Mouse (Mus musculus) spleen, postnatal 14 days (tissue): Measurements from ENCODE around the gene Defb25.
"Not testable (repeated sequence)": the region's sequence is repeated elsewhere in the genome, so short reads cannot be mapped to it uniquely, and the experiment has no call there.

Experiments
- DNase-seq, 2 experiments: peaks; one replicate each; pipeline ENCODE4 v3.0.0; 2021 to 2022; ENCODE audit warnings: low spot score in 2 of 2

The Defb25 gene

GRCm38 (mm10) chr2:152622953-152623352, at the start of gene Defb25:
Gene Defb25, minus strand, starts transcription at chr2:152623053.
- no peak for DNase-seq

DNA sequence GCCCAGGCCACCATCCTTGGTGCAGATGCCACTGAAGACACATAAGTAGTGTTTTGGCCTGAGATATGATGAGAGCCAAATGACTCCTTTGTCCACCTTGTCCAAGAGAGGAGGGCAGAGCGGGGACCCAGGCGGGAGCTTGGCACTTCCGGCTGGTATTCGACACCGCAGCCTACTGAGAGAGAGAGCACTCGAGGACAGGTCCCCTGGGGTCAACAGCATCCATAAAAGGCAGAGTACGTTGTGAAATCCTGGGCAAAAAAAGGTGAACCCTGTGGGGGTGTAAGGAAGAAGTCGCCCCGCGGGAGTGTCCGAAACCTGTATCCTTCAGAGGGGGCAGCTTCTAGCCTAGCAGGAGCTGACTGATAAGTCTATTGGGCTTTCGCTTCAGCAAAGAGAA, 49.3 kb upstream of the Defb25 start:
- no peak for DNase-seq

DNA sequence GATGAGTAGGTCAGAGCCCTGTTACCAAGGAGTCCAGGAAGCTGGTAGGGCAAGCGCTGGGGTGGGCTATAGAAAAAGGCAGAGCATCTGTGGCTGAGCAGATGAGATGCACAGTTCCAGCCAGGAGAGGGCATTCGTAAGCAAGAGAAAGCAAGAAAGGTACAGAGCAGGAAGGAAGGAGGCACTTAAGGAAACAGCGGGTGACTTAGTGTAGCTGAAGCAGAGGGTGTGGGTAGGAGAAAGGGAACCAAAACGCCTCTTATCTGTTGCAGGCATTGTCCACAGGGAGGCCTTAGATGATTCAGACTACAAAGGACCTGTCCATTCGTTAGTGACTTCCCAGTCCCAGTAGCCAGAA, 48.8 kb upstream of the Defb25 start:
- DNase-seq = peak in 1 of 2 experiments; percentile 36

DNA sequence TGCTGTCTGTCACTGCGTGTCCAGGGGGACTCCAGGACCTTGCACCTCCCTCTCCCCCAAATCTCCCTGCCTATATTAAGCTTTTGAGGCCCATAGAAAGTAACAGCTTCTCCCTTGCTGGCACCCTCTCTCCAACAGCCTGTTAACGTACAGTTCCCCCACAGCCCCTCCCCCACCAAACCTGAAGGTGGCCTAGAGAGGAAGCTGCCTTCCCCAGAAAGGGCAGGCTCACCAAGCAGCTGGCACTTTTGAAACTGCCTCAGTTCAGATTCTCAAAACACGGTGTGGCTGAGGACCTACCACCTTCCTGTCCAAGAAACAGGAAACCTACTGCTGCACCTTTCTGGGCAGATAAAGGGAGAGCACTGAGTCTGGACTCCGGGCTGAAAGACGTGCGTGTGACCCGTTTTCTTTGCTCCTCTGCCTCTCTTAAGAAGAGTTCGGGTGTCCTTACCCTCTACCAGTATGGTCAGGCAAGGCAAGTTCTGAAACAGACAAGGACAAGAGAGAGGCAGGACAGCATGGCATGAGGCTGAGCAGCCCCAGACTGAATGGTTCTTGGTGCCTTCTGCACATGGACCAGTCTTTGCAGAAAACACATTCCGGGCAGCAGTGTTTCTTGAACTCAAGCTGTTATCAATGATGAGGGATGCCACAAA, 48.3 kb upstream of the Defb25 start:
- peak; percentile 45 to 55 for DNase-seq

DNA sequence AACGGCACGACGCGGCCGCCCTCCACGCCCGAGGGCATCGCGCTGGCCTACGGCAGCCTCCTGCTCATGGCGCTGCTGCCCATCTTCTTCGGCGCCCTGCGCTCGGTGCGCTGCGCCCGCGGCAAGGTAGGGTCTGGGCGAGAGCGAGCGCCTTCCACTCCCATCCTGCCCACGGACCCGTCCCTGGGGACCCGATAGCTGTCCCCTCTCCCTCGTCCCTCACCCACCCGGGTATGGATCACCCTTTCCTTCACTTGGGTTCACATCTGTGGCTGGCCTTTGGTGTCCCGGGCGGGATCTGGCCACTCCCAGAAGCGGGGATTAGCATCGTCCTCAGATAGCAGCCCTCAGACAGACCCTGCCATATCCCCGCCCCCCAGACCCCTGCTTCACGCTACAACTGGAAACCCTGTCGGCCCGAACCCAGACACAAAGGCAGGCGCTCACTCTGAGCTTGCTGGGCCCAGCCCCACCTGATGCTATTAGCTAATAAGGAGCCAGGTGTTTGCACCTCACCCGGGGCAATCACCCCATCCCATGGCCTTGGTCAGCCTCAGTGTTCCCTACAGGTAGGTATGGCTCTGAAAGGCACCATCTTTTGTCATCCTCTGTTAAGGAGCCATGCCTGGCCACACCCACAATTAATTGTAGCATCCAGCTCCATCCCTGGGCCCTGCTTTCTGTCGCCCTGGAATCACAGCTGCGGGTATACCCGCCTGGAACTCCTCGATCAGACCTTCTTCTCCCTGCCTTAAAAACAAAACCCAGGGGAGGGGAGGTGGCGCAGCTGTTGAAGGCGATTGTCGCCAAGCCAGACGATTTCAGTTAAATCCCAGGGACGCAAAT, 47.0 kb upstream of the Defb25 start:
- DNase-seq = no peak

- peak; percentile 71 to 85 for DNase-seq
These were observed 46.4 kb upstream of the Defb25 start, which contains the start of gene H13 for GRCm38 (mm10) chr2:152669256-152669638. Gene H13, plus strand, starts transcription at chr2:152669461.

DNA sequence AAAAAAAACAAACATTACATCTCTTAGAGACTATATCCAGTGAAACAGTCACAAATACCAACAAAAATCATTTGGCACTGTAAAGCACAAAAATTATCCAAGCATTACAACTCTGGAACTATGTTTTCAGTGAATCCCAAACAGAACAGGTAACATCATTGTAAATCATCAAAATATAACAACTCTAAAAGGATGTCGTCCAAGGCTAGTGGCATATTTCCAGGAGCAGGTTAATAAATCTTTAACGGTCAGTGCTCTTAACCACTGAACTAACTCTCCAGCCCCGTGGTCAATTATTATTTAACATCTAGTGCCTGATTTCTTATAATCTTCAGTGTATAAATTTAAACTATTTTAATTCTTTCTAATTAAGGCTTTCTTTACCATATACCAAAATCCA, 43.3 kb upstream of the Defb25 start:
- not testable (repeated sequence) for DNase-seq

DNA sequence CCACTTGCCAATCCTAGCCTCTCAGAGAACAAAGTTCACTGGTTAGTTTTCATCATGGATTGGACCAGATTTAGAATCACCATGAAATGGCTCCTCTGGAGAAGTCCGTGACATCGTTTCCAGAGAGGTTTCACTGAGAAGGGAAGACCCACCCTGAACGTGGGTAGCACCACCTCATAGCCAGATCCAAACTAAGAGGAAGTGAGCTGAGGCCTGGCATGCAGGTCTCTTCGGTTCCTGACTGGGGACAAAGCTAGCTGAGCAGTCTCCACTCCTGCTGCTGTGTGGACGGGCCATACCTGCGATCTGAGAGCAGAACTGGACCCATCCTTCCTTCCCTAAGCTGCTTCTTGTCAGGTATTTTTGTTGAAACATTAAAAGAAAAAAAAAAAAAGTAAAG, 38.3 kb upstream of the Defb25 start:
- no peak for DNase-seq

DNA sequence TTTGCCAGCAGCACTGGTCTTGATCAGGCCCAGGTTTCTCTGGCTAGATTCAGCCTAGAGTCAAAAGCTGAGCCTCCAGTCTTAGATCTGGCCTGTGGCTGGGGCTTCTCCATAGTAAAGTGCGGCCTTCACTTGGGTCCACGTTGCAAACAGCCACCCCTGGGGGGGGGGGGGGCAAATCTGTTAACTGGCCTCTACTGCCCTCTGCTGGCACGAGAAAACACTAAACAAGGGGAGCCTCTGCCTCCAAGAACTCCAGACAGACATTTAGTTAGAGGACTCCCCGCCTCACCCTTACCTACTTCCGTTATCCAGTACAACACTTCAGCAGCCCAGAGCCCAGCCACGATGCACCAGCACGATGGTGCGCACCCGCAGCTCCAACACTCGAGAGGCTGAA, 34.5 kb upstream of the Defb25 start:
- no peak for DNase-seq

- DNase-seq = no peak
These were observed 31.2 kb upstream of the Defb25 start for GRCm38 (mm10) chr2:152653874-152654715.

- no peak for DNase-seq
These were observed 30.2 kb upstream of the Defb25 start for GRCm38 (mm10) chr2:152652901-152653620.

- no peak for DNase-seq
These were observed 16.7 kb upstream of the Defb25 start for GRCm38 (mm10) chr2:152639406-152640113.

DNA sequence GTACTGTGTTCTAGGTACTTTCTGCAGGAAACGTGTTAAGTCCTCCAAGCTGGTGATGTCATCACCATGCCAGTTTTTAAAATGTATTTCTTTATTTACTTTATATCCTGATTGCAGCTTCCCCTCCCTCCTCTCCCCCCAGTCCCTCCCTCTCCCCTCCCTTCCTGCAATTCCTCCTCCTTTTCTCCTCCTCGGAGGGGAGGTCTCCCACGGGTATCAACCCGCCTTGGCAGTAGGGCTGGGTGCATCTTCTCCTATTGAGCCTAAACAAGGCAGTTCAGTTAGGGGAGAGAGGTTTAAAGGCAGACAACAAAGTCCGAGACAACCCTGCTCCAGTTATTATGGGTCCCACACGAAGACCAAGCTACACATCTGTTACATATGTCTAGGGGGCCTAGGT, 16.0 kb upstream of the Defb25 start:
- DNase-seq = no peak

- DNase-seq = no peak
These were observed 14.5 kb upstream of the Defb25 start for GRCm38 (mm10) chr2:152637381-152637780.

DNA sequence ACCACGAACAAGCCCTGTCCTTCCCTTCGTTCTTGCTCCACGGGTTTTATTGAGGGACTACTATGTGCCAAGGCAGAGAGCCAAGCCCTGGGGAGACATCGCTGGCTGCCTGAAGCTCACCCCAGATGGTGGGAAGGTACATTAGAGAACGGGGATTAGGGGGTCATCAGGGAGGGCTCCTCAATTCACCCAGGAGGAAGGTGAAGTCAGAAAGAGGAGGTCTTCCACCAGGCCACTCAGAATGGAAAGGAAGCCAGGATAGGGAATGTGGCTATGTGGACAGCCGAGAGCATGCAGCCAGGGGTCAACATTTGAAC, 14.1 kb upstream of the Defb25 start:
- DNase-seq = no peak

DNA sequence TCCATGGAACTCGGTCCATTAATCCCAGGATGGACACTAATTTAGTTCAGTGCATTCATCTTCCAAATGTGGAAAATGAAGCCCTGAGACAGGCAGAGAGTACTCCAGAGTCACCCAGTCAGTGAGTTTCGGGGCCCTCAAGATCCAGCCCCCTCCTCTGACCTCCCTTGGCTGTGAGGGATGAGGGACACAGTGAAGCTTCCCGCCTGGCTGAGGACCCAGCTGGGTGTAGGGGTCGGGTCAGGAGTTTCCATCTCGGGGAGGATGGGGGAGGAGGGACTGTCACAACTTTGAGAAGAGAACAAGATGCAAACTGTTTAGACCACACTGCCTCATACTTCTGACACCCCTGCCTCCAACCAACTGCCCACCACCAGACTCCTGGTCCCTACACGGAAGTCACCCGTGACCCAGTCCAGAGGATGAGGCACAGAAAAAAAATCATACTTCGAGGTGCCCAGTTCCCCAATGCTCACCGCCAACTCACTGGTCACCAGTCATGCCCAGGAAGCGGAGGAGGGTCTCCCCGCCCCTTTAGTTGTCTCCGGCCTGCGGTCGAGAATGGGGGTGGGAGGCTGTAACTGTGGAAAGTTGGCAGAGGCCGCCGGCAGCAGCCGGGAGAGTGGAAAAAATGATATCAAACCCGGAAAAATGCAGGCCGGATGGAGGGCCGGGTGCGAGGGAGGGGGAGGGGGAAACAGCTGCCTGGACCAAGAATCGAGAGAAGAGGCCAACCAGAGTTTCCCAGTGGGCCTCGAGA, 13.6 kb upstream of the Defb25 start:
- no peak for DNase-seq

DNA sequence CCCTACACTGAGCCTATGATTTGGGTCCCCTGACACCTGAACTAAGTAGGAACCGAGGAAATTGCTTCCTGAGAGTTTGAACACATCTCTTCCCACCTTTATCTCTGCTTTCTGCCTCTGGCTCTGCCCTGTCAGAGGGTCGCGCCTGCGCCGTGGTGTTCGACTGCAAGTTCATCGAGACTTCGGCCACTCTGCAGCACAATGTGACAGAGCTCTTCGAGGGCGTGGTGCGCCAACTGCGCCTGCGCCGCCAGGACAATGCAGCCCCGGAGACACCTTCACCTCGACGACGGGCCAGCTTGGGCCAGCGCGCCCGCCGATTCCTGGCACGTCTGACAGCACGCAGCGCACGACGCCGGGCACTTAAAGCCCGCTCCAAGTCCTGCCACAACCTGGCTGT, 11.5 kb upstream of the Defb25 start:
- DNase-seq = no peak

DNA sequence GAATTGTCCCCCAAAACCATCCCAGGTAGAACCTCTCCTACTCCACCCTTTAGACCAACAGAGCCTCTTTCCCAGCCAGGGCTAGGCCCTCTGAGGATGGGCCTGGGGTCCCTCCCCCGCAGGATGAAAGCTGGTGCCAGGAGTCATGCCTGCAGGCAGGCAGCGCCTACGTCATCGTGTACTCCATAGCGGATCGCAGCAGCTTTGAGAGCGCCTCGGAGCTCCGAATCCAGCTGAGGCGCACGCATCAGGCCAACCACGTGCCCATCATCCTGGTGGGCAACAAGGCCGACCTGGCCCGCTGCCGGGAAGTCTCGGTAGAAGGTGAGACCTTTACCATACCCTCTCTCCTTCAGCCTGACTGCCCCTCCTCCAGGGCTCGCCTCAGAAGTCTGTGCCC, 10.5 kb upstream of the Defb25 start:
- no peak for DNase-seq

- no peak for DNase-seq
These were observed 7.1 kb upstream of the Defb25 start for GRCm38 (mm10) chr2:152629904-152630303.

DNA sequence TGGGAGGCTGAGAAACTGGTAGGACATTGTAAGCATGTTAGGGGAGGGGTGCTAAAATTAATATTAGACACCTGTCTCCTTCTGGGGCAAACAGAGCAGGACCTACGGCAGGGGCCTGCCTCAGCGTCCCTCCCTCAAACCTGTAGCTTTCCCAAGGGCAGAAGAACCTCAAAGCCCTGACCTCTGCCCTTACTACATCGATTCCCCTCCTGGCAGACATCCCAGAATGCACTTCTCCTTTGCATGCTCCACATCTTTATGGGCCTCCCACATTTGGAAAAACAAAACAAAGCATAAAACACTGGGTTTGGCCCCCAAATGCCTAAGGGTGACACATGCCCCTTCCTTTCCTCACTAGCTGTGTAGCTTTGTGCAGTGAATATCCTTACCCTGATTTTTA, 6.4 kb upstream of the Defb25 start:
- DNase-seq = no peak

DNA sequence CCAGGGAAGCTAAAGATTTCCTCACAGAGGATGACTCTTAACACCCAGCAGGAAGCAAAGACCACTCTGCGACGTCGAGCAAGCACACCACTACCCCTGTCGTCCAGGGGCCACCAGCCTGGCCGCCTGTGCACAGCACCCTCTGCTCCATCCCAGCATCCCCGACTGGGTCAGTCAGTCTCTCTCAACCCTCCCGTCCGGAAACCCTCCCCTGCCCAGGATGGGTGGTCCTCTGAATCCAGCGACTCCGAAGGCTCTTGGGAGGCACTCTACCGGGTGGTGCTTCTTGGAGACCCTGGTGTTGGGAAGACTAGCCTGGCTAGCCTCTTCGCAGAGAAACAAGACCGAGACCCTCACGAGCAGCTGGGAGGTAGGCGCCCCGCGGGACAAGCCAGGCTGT, 5.2 kb upstream of the Defb25 start:
- no peak for DNase-seq
